8 mouse cellular contexts compared by ENCODE assay signal in the genomic region with DNA sequence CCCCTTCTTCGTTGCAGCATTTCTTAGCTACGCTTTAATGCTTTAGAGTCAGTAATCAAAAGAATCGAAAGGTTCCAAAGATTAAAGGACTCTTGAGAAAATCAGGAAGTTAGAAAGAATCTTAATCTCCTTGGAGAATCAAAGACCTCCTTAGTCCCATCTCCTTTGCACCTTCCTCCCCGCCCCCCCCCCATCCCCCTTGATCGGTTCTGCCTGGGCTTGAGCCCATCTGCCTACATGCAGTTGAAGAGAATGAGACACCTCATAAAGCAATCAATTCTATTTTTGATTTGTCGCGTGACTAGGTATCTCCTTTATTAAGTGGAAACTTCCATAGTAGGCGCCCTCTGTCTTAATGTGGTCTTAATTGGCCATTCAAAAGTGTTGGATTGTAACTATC. TPM values are rescaled to one million over a fixed set of nuclear protein-coding genes. Genes with fewer than 3 reads are reported as not detected.
DNase-seq lines count a peak whose midpoint lies in the region; ATAC-seq and TF ChIP-seq lines count a peak whose summit lies in the region.

No protein-coding gene starts in this region.

- H3K9ac ChIP-seq in embryonic facial prominence, embryonic 14.5 days (ENCODE audit: low read depth, low read length), result peak overlapping the region; percentile 49

- H3K4me2 ChIP-seq in embryonic facial prominence, embryonic 14.5 days (ENCODE audit: low read depth, low read length), result peak overlapping the region; percentile 84
- peak overlapping the region; percentile 87 for H3K4me2 ChIP-seq in myocyte (ENCODE audit: low read depth)

- no peaks in the 10 kb centered on the region for H3K36me3 ChIP-seq in embryonic facial prominence, embryonic 14.5 days (ENCODE audit: control insufficient read depth, insufficient read depth, low read length)
- H3K36me3 ChIP-seq in myocyte (ENCODE audit: control insufficient read depth, insufficient read depth), result no peaks in the 10 kb centered on the region

- peaks cover 35% of the 10 kb centered on the region for H3K79me2 ChIP-seq in myocyte (ENCODE audit: control insufficient read depth, insufficient read depth)

- no peaks in the 10 kb centered on the region for H3K9me3 ChIP-seq in embryonic facial prominence, embryonic 14.5 days (ENCODE audit: control insufficient read depth, low read length)

- H3K27ac ChIP-seq in embryonic facial prominence, embryonic 14.5 days (replicated peaks; ENCODE audit: low read depth, low read length), result peak overlapping the region; percentile 45; the same call in 1 of the 2 replicates

- DNase-seq in layer of hippocampus, adult 11-12 months (ENCODE audit: low spot score), result peak; percentile 2
- no peak for DNase-seq in layer of hippocampus, postnatal 14 days (ENCODE audit: low spot score in 2 of 2)
- no peak for DNase-seq in embryonic facial prominence, embryonic 14.5 days (ENCODE audit: low spot score)
- DNase-seq in induced T-regulatory cell, adult 2 months (ENCODE audit: low read depth), result peak; percentile 35
- no peak for DNase-seq in layer of hippocampus, adult 18-20 months (ENCODE audit: low spot score in 2 of 2)
- DNase-seq in gastrocnemius, postnatal 10 days, result no peak
- DNase-seq in frontal cortex, postnatal 36 days (ENCODE audit: low spot score in 2 of 2), result no peak

- ATAC-seq in embryonic facial prominence, embryonic 14.5 days (ENCODE audit: low read depth), result no peak

- no peak overlapping the region for H3ac ChIP-seq in myocyte (ENCODE audit: control insufficient read depth, insufficient read length)

- no peaks in the 10 kb centered on the region for H3K27me3 ChIP-seq in embryonic facial prominence, embryonic 14.5 days (replicated peaks; ENCODE audit: control insufficient read depth, insufficient read depth, low read length)
- H3K27me3 ChIP-seq in myocyte (ENCODE audit: control insufficient read depth, insufficient read depth, insufficient read length), result no peaks in the 10 kb centered on the region

- TF ChIP-seq POLR2A in myocyte (IDR thresholded peaks at IDR 0.05; ENCODE audit: insufficient read length, low read depth), result no peak

- peak overlapping the region; percentile 87 for H3K4me3 ChIP-seq in embryonic facial prominence, embryonic 14.5 days (ENCODE audit: low read depth, low read length)
- peak overlapping the region; percentile 49 for H3K4me3 ChIP-seq in myocyte

- H3K4me1 ChIP-seq in embryonic facial prominence, embryonic 14.5 days (ENCODE audit: control insufficient read depth, insufficient read depth, low read length), result peaks cover 20% of the 10 kb centered on the region

- 28% methylated on average over 8 of the region's 8 CpGs for WGBS in embryonic facial prominence, embryonic 14.5 days

TF ChIP-seq in myocyte, 11 proteins besides CTCF, POLR2A, EP300 and RAD21:
- no peak for TF ChIP-seq CEBPB (IDR thresholded peaks at IDR 0.05; ENCODE audit: insufficient read depth, poor library complexity, severe bottlenecking)
- no peak for TF ChIP-seq MYOD1 (IDR thresholded peaks at IDR 0.05; ENCODE audit: control insufficient read depth in 1 of 3, insufficient read length in 2 of 3, low read depth in 2 of 3)
- TF ChIP-seq TCF12 (IDR thresholded peaks at IDR 0.05; ENCODE audit: insufficient read depth, poor library complexity, severe bottlenecking), result no peak
- no peak for TF ChIP-seq SRF (IDR thresholded peaks at IDR 0.05; ENCODE audit: control insufficient read depth, insufficient read length, low read depth)
- TF ChIP-seq POLR2AphosphoS2 (IDR thresholded peaks at IDR 0.05; ENCODE audit: insufficient read length, low read depth), result no peak
- TF ChIP-seq REST (IDR thresholded peaks at IDR 0.05; ENCODE audit: insufficient read depth, insufficient read length), result no peak
- TF ChIP-seq USF1 (IDR thresholded peaks at IDR 0.05; ENCODE audit: low read depth), result no peak
- no peak for TF ChIP-seq TCF3 (IDR thresholded peaks at IDR 0.05; ENCODE audit: insufficient read length, low read depth)
- TF ChIP-seq E2F4 (IDR thresholded peaks at IDR 0.05; ENCODE audit: insufficient read depth), result no peak
- TF ChIP-seq MAX (IDR thresholded peaks at IDR 0.05; ENCODE audit: low read depth), result no peak
- no peak for TF ChIP-seq MYOG (IDR thresholded peaks at IDR 0.05; ENCODE audit: control insufficient read depth in 1 of 3, insufficient read depth in 1 of 3, insufficient read length in 2 of 3, low read depth in 2 of 3)

RNA-seq across cellular contexts. Expression of a gene that starts 0.5 kb away (rescaled TPM):
- 10 to 100 TPM; 61.5 to 62.0 TPM for total RNA-seq in layer of hippocampus, postnatal 14 days (2021)
- 22.7 and 23.2 TPM in 2 replicates for polyA plus RNA-seq in embryonic facial prominence, embryonic 14.5 days (2014; fragmentation: Nextera tagmentation; extraction: Ambion mirVana)
- 17.6 TPM for polyA plus RNA-seq in myocyte (2012; fragmentation: generic; extraction: Trizol)
- 10 to 100 TPM; 61.3 to 63.9 TPM for total RNA-seq in layer of hippocampus, adult 18-20 months (2021)
- total RNA-seq in gastrocnemius, postnatal 10 days (2021), result 10 to 100 TPM; 53.7 to 59.6 TPM

RNA-seq across cellular contexts. Expression of a gene that starts 54.6 kb away (rescaled TPM):
- not detected for total RNA-seq in layer of hippocampus, postnatal 14 days (2021)
- polyA plus RNA-seq in embryonic facial prominence, embryonic 14.5 days (2014; fragmentation: Nextera tagmentation; extraction: Ambion mirVana), result 0.62 and 1.5 TPM in 2 replicates
- polyA plus RNA-seq in myocyte (2012; fragmentation: generic; extraction: Trizol), result not detected
- total RNA-seq in layer of hippocampus, adult 18-20 months (2021), result not detected
- total RNA-seq in gastrocnemius, postnatal 10 days (2021), result under 1 TPM; 0.41 to 0.52 TPM

Comparison
In these comparisons a context has a peak if more than half of its experiments do, and no peak if none do; other contexts are left out.
1. DNase-seq: peak in layer of hippocampus, adult 11-12 months (single experiment) and induced T-regulatory cell, adult 2 months (single experiment); none in layer of hippocampus, postnatal 14 days (0 of 2), embryonic facial prominence, embryonic 14.5 days (single experiment), layer of hippocampus, adult 18-20 months (0 of 2), gastrocnemius, postnatal 10 days (single experiment) and frontal cortex, postnatal 36 days (0 of 2).